Mouse (Mus musculus): ENCODE measurements around the gene Cds2. TPM values are rescaled to one million over a fixed set of nuclear protein-coding genes. Genes with fewer than 3 reads are reported as not detected.
A peak's percentile ranks its signal among the peaks of the same experiment; 100 is the strongest.

Cds2 gene
- polyA plus RNA-seq, 1 experiment, result 181 TPM

DNA sequence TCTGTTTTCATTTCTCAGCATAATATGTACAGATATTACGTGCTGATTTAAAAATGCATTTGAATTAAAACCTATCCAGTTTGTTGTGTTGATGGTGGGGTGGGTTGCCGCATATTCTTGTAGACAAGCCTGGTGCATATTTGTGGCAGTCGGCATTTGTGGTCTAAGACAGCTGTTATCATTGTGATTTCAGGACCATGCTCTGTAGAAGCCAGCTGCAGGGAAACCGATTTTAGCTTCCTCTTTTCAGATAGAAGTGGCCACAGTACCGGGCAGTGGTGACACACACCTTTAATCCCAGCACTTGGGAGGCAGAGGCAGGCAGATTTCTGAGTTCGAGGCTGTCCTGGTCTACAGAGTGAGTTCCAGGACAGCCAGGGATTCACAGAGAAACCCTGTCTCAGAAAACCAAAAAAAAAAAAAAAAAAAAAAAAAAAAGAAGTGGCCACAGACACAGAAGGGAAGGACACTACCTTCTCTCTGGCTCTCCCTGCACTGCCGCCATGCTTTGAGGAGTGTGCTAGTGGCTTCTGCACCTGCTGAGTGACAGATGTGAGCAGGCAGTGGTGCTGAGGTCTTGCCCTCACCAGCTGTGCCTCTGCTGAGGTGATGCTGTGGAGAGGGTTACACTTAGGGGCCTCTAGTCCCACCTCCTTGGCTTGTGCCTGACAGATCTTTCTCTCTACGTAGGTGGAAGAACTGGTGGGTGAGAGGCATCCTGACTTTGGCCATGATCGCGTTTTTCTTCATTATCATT, 30.9 kb downstream of the Cds2 start:
- H3K4me3 ChIP-seq (ENCODE audit: insufficient read depth, low read depth, low read length), result no peak overlapping the region
- 80% methylated on average over 10 of the region's 10 CpGs for WGBS
- peaks cover 43% of the 10 kb centered on the region for H3K4me1 ChIP-seq (ENCODE audit: control insufficient read depth, insufficient read depth, low read length)
- no peak overlapping the region for H3K27ac ChIP-seq (ENCODE audit: insufficient read depth, low read depth, low read length)
- TF ChIP-seq POLR2A (IDR thresholded peaks at IDR 0.05; ENCODE audit: insufficient read depth, low read depth, low read length) (no peak), CTCF (IDR thresholded peaks at IDR 0.05; ENCODE audit: insufficient read depth, low read depth, low read length) (no peak)

DNA sequence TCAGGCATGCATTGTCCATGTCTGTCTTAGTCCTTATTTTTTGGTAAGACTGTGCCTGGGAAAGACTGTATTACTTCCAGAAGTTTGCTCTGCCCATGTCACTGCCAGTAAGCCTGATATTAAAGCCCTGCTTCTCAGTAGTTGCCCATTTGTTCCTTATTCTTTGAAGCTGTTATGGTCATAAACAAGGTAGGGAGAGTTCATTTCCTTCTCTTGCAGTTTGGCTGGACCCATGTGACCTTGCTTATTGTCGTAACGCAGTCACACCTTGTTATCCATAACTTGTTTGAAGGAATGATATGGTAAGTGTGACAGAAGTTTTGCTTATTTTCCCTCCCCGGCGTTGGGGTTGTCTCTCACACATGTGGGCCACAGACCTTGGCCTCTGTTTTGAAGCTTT, 35.3 kb downstream of the Cds2 start:
- Histone ChIP-seq H3K4me1 (ENCODE audit: control insufficient read depth, insufficient read depth, low read length) (peaks cover 24% of the 10 kb centered on the region), H3K27ac (ENCODE audit: insufficient read depth, low read depth, low read length) (no peak overlapping the region), H3K4me3 (ENCODE audit: insufficient read depth, low read depth, low read length) (no peak overlapping the region)
- TF ChIP-seq CTCF (IDR thresholded peaks at IDR 0.05; ENCODE audit: insufficient read depth, low read depth, low read length) (no peak), POLR2A (IDR thresholded peaks at IDR 0.05; ENCODE audit: insufficient read depth, low read depth, low read length) (no peak)
- 89% methylated on average over 4 of the region's 4 CpGs for WGBS

DNA sequence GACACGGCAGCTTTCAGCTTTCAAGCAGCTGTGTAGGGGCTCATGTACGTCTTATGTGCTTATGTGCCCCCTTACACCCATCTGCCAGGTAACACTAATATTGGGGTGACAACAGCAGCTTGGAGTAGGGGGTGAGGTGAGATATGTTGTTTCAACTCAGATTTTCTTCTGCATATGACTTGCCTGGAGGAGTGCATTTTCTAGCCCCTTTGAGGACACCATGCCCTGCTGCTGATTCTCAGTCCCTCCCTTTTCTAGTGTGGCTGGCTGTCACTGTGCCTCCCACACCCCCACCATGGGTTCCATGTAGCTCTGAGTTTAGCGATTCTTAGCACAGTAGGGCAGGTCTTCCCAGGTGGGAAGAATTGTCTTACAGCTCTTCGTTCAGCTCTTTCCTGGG, 38.5 kb downstream of the Cds2 start:
- 89% methylated on average over 4 of the region's 4 CpGs for WGBS
- Histone ChIP-seq H3K4me3 (ENCODE audit: insufficient read depth, low read depth, low read length) (no peak overlapping the region), H3K27ac (ENCODE audit: insufficient read depth, low read depth, low read length) (no peak overlapping the region), H3K4me1 (ENCODE audit: control insufficient read depth, insufficient read depth, low read length) (peaks cover 5% of the 10 kb centered on the region)
- TF ChIP-seq CTCF (IDR thresholded peaks at IDR 0.05; ENCODE audit: insufficient read depth, low read depth, low read length) (no peak), POLR2A (IDR thresholded peaks at IDR 0.05; ENCODE audit: insufficient read depth, low read depth, low read length) (no peak)

DNA sequence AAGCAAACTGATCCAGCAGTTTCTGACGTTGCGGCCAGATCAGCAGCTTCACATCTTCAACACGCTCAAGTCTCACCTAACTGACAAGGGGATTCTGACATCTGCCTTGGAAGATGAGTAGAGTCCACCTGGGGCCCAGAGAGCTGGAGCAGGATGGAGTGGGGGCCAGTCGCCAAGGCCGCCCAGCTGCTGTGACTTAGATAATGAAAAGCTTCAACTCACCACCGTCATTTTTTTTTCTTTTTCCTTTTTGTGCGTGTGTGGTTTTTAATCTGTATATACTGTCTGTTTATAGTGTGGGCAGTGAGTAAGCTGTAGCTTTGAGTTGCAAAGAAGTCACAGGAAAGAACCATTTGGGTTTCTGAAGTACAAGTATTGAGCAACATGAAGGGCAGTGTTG, 42.2 kb downstream of the Cds2 start:
- Histone ChIP-seq H3K27ac (ENCODE audit: insufficient read depth, low read depth, low read length) (no peak overlapping the region), H3K4me3 (ENCODE audit: insufficient read depth, low read depth, low read length) (no peak overlapping the region), H3K4me1 (ENCODE audit: control insufficient read depth, insufficient read depth, low read length) (no peaks in the 10 kb centered on the region)
- 88% methylated on average over 7 of the region's 7 CpGs for WGBS
- TF ChIP-seq POLR2A (IDR thresholded peaks at IDR 0.05; ENCODE audit: insufficient read depth, low read depth, low read length) (no peak), CTCF (IDR thresholded peaks at IDR 0.05; ENCODE audit: insufficient read depth, low read depth, low read length) (no peak)

DNA sequence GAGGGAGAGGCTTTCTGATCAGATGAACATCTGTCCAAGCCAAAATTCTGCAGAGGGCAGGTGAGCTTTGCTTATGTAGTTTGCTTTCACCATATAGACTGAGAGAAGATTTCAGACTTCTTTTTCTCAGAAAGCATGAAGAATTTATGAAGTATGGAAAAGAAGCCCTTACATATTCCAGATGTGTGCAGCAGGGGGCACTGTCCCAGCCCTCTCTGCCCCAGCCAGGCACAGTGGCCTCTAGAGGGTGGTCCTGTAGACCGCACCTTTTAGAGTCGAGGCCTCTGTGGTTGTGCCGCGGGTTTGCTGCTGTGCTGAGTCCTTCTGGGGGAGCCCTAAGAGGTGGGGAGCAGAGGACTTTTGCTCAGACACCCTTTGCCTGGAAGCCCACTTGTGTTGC, 43.0 kb downstream of the Cds2 start:
- 58% methylated on average over 4 of the region's 4 CpGs for whole genome bisulfite sequencing
- H3K27ac ChIP-seq (ENCODE audit: insufficient read depth, low read depth, low read length), result no peak overlapping the region
- TF ChIP-seq POLR2A (IDR thresholded peaks at IDR 0.05; ENCODE audit: insufficient read depth, low read depth, low read length), result no peak
- peak; percentile 80 for TF ChIP-seq CTCF (IDR thresholded peaks at IDR 0.05; ENCODE audit: insufficient read depth, low read depth, low read length)
- no peak overlapping the region for H3K4me3 ChIP-seq (ENCODE audit: insufficient read depth, low read depth, low read length)
- H3K4me1 ChIP-seq (ENCODE audit: control insufficient read depth, insufficient read depth, low read length), result no peaks in the 10 kb centered on the region

DNA sequence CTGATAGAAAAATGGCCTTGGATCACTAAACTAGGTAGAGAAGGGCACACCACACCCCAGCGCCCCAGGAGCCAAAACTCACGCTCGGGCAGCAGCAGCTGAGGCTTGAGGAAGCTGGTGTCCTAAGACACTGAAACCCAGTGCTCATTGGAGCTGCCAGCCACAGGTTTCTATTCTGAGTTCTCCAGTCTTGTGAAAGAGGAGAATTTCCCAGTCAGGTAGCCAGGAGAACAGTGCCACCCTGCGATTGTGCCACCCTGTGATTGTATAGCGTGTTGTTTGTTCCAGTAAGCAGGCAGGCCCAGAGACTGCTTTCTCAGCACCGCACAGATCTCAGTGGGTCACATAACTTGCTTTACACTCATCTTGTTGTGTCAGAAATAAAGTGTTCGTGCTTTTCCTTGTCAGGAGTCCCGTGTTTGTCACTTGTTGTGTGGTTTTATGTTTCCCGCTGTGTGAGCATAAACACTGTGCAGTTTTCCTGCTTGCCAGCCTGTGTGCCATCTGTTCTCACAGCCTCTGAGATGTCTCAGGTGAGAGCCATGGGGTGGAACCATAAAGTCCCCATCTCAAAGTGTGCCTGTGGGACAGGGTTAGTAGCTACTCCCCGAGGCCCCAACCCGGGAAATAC, 44.4 kb downstream of the Cds2 start:
- TF ChIP-seq POLR2A (IDR thresholded peaks at IDR 0.05; ENCODE audit: insufficient read depth, low read depth, low read length), result no peak
- TF ChIP-seq CTCF (IDR thresholded peaks at IDR 0.05; ENCODE audit: insufficient read depth, low read depth, low read length), result no peak
- Histone ChIP-seq H3K4me3 (ENCODE audit: insufficient read depth, low read depth, low read length) (no peak overlapping the region), H3K4me1 (ENCODE audit: control insufficient read depth, insufficient read depth, low read length) (no peaks in the 10 kb centered on the region), H3K27ac (ENCODE audit: insufficient read depth, low read depth, low read length) (no peak overlapping the region)
- 90% methylated on average over 11 of the region's 11 CpGs for WGBS

DNA sequence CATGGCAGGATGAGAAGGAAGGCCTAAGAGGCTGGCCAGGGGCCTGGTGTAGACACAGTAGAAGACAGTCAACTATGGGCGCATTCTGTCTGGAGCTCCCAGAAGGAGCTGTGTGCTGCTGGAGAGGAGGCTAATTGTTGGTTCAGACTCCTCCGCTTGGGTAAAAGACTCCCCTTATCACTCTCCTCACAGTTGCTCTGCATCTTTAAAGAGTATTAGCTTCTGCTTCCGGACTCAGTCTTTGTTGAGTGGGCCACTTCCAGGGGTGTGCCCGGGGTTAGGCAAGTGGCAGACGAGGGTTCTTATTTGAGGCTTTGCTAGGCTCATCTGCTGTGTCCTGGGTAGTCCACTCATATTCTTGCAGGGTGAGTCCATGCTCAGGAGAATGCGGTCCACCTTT, 45.9 kb downstream of the Cds2 start:
- Histone ChIP-seq H3K27ac (ENCODE audit: insufficient read depth, low read depth, low read length) (no peak overlapping the region), H3K4me1 (ENCODE audit: control insufficient read depth, insufficient read depth, low read length) (no peaks in the 10 kb centered on the region), H3K4me3 (ENCODE audit: insufficient read depth, low read depth, low read length) (no peak overlapping the region)
- TF ChIP-seq POLR2A (IDR thresholded peaks at IDR 0.05; ENCODE audit: insufficient read depth, low read depth, low read length) (no peak), CTCF (IDR thresholded peaks at IDR 0.05; ENCODE audit: insufficient read depth, low read depth, low read length) (no peak)
- WGBS, result 63% methylated on average over 6 of the region's 6 CpGs

DNA sequence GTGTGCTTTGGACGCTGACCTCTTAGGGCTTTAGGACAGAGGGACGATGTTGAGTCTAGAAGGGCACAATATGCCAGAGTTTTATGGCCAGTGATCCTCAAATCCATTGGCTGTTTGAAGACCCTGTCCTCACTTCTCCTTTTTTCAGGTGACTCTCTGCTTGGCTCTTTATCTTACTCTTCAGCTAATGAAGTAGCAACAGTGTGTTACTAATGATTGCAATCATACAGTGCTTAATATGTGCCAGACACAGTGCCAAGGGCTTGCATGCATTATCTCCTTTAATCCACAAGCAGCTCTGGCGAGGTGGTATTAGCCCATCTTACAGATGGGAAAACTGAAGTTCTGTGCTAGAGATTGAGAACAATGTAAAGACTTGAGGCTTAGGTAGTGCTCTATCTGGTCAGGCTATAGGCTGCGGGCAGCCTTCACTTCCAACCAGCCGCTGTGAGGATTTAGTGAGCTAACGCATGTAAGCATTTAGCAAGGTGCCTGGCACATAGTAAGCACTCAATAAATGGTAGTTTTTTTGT, 46.5 kb downstream of the Cds2 start:
- Histone ChIP-seq H3K4me3 (ENCODE audit: insufficient read depth, low read depth, low read length) (no peak overlapping the region), H3K27ac (ENCODE audit: insufficient read depth, low read depth, low read length) (no peak overlapping the region), H3K4me1 (ENCODE audit: control insufficient read depth, insufficient read depth, low read length) (no peaks in the 10 kb centered on the region)
- WGBS, result 98% methylated on average over 6 of the region's 6 CpGs
- TF ChIP-seq CTCF (IDR thresholded peaks at IDR 0.05; ENCODE audit: insufficient read depth, low read depth, low read length) (no peak), POLR2A (IDR thresholded peaks at IDR 0.05; ENCODE audit: insufficient read depth, low read depth, low read length) (no peak)

DNA sequence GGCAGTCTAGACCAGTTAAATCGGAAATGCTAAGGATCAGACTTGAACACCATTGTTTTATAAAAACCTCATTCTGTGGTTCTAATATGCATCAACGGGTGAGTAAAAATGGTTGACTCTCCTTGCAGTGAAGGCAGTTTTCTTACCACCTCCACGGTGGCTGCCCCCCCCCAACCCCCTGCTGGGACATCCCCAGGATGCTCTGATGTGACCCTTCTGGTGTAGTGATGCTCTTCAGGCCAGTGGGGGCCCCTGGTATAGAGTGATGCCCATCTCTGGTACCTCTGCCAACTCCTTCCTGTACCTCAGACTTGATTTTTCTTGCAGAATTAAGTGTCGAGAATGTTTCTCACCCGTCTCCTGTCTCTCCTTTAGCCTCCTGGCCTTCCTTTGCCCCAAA, 49.7 kb downstream of the Cds2 start:
- Histone ChIP-seq H3K4me1 (ENCODE audit: control insufficient read depth, insufficient read depth, low read length) (no peaks in the 10 kb centered on the region; the same call in 1 of the 2 replicates), H3K4me3 (ENCODE audit: insufficient read depth, low read depth, low read length) (no peak overlapping the region), H3K27ac (ENCODE audit: insufficient read depth, low read depth, low read length) (no peak overlapping the region)
- WGBS, result 69% methylated on average over 5 of the region's 5 CpGs
- no peak for TF ChIP-seq CTCF (IDR thresholded peaks at IDR 0.05; ENCODE audit: insufficient read depth, low read depth, low read length)
- TF ChIP-seq POLR2A (IDR thresholded peaks at IDR 0.05; ENCODE audit: insufficient read depth, low read depth, low read length), result no peak

Measured in olfactory bulb, adult 2 months (tissue).